Mouse (Mus musculus): ENCODE measurements around the gene Zfp746. TPM values are rescaled to one million over a fixed set of nuclear protein-coding genes. Genes with fewer than 3 reads are reported as not detected.
A peak's percentile ranks its signal among the peaks of the same experiment; 100 is the strongest.

The Zfp746 gene
- total RNA-seq, 2 experiments from 2014 or later = 9.2 to 9.7 TPM

DNA sequence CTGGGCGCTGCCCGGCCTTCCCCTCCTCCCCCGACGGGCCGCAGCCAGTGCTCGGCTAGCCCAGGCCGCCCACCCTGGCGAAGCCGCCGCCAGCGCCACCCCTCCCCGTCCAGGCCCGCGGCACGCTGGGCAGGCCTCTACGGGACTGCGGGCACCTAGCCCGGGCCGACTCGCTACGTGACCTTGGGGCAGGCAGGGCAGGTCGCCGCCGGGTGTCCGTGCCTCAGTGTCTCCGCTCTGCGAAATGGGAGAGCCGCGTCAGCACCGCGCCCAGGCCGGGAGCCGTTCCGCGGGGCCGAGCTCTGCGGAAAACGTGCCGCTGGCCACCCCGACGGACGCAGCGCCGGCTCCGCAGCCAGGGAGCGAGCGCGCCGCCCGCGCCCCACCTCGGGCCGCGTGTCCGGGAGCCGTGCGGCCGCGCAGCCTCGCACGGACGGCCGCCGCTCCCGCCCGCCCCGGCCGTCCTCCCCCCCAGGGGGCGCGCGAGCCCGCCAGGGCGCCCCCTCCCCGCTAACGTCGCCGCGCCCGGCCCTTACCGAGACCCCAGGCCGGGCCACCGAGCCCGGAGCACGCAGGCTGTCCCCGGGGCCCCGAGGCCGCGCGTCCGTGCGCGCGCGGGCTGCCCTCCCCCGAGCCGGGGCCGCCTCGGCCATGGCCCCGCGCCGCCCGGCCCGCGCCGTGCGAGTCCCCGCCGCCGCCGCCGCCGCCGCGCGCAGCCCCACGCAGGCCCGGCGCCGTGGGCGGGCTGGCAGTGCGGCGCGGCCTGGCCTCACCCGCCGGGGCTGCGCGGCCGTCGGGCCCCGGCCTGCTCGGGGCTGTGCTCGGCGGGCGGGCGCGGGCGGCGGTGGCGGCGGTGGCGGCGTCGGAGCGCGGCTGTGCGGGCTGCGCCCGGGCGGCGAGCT is 38.7 kb downstream of the Zfp746 start:
- DNase-seq (ENCODE audit: low spot score) = peak; percentile 13

DNA sequence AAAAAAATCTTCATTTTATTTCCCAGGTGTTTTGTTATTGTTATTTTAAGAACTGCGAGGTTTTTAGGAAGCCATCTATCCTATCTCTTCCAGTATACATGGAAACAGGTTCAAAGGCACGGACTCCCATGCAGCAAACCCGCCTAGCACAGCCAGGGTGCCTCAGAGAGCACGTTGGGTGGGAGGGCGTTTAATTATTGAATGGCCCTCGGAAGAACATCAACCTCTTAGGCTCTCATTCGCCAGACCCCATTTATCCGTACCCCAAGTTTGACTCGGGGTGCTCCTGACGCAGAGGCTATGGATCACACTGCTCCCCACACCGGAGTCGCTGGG is 39.3 kb downstream of the Zfp746 start:
- DNase-seq (ENCODE audit: low spot score) = no peak

DNA sequence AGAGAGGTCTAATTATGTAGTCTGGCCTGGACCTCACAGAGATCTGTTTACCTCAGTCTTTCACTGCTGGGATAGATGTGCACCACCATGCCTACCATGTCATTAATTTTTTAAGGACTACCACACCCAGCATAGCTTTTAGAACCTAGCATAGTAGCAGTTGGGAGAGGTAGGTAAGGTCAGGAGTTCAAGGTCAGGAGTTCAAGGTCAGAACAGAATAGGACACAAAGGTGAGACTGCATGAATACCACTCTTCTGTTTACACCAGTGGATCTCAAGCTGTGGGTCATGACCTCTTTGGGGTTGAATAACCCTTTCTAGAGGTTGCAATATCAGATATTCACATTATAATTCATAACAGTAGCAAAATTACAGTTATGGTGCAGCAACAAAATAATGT is 53.7 kb downstream of the Zfp746 start:
- DNase-seq (ENCODE audit: low spot score) = no peak

DNA sequence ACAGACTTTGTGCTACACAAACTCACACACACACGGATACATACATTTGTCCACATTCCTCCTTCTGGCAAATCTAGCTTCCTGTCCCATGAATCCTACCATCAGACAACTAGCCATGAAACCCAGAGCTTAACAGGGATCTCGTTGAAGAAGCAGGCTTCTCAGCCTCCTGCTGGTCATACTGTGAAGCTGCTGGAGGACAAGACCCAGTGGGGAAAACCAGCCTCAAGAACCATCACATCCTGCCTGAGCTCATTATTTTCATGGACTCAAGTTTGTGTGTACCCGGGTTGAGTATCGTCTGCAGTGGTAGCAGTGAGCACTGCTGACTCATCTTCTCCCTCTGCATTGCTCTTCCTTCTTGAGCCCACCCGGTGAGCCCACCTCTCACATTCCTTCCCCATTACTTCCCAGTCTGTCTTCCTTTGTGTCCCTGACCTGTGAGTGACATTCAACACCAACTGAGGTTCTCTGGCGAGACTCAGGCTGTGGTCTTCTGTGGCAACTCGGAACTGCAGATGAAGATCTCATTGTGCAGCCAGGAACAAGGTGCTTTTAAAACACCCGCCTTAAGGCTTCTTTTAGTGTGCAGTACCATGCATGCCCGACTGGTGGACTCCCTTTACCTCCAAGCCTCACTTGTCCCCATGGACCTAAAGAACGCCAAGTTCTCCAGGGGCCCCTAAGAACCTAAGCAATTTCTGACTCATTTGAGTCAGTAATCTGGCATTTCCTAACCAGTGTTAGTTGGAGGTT is 60.3 kb downstream of the Zfp746 start:
- DNase-seq (ENCODE audit: low spot score) = no peak

DNA sequence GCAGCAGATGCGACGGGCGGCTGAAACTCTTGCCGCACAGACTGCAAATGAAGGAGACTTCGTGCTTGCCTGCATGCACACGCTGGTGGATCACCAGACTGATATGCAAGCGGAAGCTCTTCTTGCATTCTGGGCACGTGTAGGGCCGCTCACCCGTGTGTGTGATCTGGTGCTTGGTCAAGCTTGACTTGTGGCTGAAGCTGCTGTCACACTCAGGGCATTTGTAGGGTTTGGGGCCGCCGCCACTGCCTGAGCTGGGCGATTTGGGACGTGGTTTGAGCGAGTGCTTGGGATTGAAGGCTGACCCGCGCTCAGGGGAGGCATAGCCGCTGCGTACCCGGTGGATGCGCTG is 61.4 kb downstream of the Zfp746 start:
- no peak for DNase-seq (ENCODE audit: low spot score)

DNA sequence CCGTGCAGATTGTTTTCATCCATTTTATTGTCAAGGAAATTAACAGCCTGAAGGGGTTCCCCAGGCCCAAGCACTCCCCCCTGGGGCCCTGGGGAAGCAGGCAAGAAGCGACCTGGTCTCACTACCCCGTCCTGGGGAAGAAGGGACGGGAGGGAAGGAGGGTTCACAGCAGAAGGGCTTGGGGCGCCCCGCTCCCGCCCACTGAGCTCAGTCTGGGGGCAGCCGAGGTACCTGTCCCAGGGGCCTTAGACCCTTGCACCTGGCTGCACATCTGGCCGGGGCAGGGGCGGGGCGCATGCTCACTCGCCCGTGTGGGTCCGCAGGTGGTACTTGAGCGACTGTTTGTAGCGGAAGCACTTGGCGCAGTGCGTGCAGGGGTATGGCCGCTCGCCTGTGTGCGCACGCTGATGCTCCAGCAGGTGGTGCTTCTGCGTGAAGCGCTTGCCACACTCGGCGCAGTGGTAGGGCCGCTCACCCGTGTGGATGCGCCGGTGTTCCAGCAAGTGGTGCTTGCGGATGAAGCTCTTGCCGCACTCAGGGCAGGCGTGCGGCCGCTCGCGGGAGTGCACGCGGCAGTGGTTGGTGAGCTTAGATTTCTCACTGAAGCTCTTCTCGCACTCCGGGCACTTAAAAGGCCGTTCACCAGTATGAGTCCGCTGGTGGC is 61.9 kb downstream of the Zfp746 start:
- no peak for DNase-seq (ENCODE audit: low spot score)

DNA sequence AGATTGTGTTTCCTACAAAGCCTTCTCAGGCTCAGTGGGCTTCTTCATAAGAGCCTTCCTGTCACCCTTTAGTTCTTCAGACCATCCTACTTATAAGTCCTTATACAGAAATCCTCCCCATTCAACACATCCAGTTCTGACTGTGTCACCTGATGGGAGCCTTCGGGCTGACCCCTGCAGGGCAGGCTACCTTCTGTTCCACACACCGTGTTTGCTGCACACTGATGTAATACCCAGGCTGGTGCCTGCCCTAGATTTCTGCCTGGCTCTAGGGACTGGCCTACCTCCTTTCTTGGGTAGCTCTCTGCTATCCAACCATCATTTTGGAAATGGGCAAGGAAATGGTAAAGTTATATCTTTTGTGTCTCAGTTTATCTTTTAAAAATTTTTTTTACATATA is 63.7 kb downstream of the Zfp746 start:
- no peak for DNase-seq (ENCODE audit: low spot score)

DNA sequence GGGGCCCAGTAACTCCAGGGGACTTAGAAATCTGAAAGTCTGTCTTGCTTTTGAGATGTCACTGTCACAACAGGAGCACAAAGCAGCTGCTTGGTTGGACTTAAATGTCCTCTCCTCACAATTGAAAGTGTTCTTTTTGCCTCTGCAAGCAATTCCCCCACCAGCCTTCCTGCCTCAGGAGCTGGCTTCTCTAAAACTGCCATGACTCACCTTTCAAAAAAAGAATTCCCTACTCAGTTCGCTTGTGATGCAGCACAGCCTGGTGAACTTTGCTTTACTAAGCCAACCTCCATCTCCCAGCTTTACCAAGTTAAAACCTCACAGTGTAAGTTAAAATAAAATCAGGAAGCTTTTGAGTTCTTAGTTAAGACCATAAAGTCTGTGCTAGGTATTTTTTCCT is 64.7 kb downstream of the Zfp746 start:
- DNase-seq (ENCODE audit: low spot score) = no peak

DNA sequence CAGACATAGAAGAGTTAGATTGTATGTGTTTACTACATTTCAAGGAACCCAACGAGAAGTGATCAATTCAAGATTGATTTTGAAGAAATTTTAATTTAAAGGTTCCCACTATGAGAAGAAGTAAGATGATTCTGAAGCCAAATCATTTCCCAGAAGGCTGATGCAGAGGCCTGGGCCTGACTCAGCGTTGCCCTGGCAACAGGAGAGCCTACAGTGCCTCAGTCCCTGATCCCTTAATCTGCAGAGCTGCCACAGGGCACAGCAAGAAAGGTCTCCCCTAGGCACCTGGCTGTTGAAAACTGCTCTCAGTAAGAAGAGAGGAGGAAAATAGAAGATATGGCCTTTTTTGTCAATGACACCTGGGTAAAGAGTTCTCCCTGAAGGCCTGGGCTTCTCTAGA is 66.4 kb downstream of the Zfp746 start:
- no peak for DNase-seq (ENCODE audit: low spot score)

DNA sequence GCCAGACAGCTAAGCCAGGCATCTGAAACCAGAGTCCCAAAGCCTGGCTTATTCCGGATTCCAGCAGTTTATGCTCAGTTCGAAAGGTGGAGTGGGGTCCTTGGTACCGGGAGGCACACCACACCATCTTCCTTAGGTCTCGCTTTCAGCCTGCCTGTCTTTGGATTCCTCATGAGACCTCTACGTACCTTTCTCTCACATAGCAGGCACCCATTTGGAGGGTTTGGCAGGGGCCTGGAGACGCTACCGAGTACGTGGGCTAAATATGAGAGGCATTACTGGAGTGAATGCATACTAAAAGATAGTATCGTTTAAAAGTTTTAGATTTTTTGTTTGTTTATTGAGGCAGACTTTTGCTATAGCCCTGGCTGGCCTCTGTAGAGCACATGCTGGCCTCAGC is 69.6 kb downstream of the Zfp746 start:
- no peak for DNase-seq (ENCODE audit: low spot score)

DNA sequence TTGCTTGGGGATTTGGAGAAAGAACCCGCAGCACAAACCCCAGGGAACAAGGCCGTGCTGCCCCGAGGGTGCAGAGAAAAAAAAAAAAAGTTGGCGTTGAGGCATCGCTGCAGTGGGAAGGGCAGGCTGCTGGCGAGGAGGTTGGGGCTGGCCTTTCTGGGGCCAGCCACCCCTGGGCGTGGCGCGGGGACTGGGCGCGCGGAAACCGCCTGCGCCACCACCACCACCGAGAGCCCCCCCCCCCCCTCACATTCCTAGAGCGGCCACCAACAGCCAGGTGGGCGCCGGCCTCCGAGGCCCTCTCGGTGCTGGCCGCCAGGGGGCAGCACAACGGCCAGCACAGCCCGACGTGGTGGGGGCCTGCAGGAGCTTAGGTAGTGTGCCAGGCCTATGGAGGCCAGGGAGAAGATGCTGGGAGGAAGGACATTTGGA is 70.3 kb downstream of the Zfp746 start:
- DNase-seq (ENCODE audit: low spot score) = peak; percentile 28

Small RNA genes within 50 kb of the gene (microRNA-seq; reads per million reads assigned to microRNA genes)
- not detected for gene Gm24563

Other genes with a start within 250 kb of the Zfp746 start
- 1 to 10 TPM; 5.3 to 5.9 TPM for gene Zfp282, start 209.4 kb downstream of the Zfp746 start, total RNA-seq (2021)
- gene Zfp212, start 166.1 kb downstream of the Zfp746 start, total RNA-seq (2021) = 1 to 10 TPM; 7.9 to 9.3 TPM
- gene Zfp956, start 133.2 kb downstream of the Zfp746 start, total RNA-seq (2021) = 1 to 10 TPM; 5.7 to 7.0 TPM
- gene Zfp777, start 37.7 kb downstream of the Zfp746 start, total RNA-seq (2021) = 10 to 100 TPM; 17.4 to 20.7 TPM

Data from gastrocnemius, adult 18-20 months (tissue).